Mouse (Mus musculus): Measurements from ENCODE around the gene Catsperz.
A peak's percentile ranks its signal among the peaks of the same experiment; 100 is the strongest.

Catsperz gene

GRCm38 (mm10) chr19:6942764-6943163 lies 17.6 kb upstream of the Catsperz start:
- DNase-seq = no peak

- peak; percentile 90 for DNase-seq
Measured at GRCm38 (mm10) chr19:6942249-6942691, 17.1 kb upstream of the Catsperz start, which contains the start of gene Gpr137. TSS of gene Gpr137 (minus strand) at chr19:6942480.

GRCm38 (mm10) chr19:6941372-6942248 lies 16.4 kb upstream of the Catsperz start, which contains the start of gene Bad:
TSS of gene Bad (plus strand) at chr19:6941861.
- peak; percentile 90 for DNase-seq

GRCm38 (mm10) chr19:6940396-6941351 lies 15.5 kb upstream of the Catsperz start:
- peak; percentile 51 for DNase-seq

- DNase-seq = no peak
Measured at GRCm38 (mm10) chr19:6939106-6940002, 14.2 kb upstream of the Catsperz start.

- DNase-seq = peak; percentile 69
Measured at GRCm38 (mm10) chr19:6937541-6938465, 12.6 kb upstream of the Catsperz start.

GRCm38 (mm10) chr19:6936299-6936698 lies 11.1 kb upstream of the Catsperz start:
- DNase-seq = no peak

GRCm38 (mm10) chr19:6934195-6934977 lies 9.2 kb upstream of the Catsperz start, which contains the start of gene Kcnk4:
TSS of gene Kcnk4 (minus strand) at chr19:6934515.
- no peak for DNase-seq

- DNase-seq = peak; percentile 70
Measured at GRCm38 (mm10) chr19:6933436-6934194, 8.4 kb upstream of the Catsperz start.

- DNase-seq = no peak
Measured at GRCm38 (mm10) chr19:6933102-6933435, 7.9 kb upstream of the Catsperz start.

GRCm38 (mm10) chr19:6932018-6932417 lies 6.8 kb upstream of the Catsperz start:
- no peak for DNase-seq

- DNase-seq = no peak
Measured at GRCm38 (mm10) chr19:6931002-6931401, 5.8 kb upstream of the Catsperz start.

GRCm38 (mm10) chr19:6928080-6928479 lies 2.9 kb upstream of the Catsperz start:
- DNase-seq = no peak

GRCm38 (mm10) chr19:6926559-6927255 lies 1.5 kb upstream of the Catsperz start:
- DNase-seq = no peak

GRCm38 (mm10) chr19:6925611-6926329 lies 590 bp upstream of the Catsperz start:
- no peak for DNase-seq

GRCm38 (mm10) chr19:6924461-6925306 lies 496 bp downstream of the Catsperz start:
- DNase-seq = peak; percentile 87

All from cerebellum, adult 11 months (tissue).